Mouse (Mus musculus) neutrophil, adult 59 days (primary cell): Measurements from ENCODE around the gene Cdhr4. TPM values are rescaled to one million over a fixed set of nuclear protein-coding genes. Genes with fewer than 3 reads are reported as not detected.

Experiments used
- total RNA-seq, 2 experiments: library from RNA; stranded (reverse); gene quantifications; 1 replicate in 1 of 2; 2 replicates in 1 of 2; pipeline ENCODE4 v1.2.4; 2023

Cdhr4 gene
- under 1 TPM in 1 of 2 experiments, not detected in 1; 0.42 TPM for total RNA-seq

GRCm38 (mm10) chr9:107992197-107992596, at the start of gene Cdhr4:
Cdhr4 (plus strand) TSS chr9:107992497.

GRCm38 (mm10) chr9:107949922-107950235, 42.4 kb upstream of the Cdhr4 start, which contains the start of gene Traip:
Traip (plus strand) TSS chr9:107950136.

GRCm38 (mm10) chr9:107975399-107976386, 16.6 kb upstream of the Cdhr4 start, which contains the start of gene Uba7:
Uba7 (plus strand) TSS chr9:107975505.

DNA sequence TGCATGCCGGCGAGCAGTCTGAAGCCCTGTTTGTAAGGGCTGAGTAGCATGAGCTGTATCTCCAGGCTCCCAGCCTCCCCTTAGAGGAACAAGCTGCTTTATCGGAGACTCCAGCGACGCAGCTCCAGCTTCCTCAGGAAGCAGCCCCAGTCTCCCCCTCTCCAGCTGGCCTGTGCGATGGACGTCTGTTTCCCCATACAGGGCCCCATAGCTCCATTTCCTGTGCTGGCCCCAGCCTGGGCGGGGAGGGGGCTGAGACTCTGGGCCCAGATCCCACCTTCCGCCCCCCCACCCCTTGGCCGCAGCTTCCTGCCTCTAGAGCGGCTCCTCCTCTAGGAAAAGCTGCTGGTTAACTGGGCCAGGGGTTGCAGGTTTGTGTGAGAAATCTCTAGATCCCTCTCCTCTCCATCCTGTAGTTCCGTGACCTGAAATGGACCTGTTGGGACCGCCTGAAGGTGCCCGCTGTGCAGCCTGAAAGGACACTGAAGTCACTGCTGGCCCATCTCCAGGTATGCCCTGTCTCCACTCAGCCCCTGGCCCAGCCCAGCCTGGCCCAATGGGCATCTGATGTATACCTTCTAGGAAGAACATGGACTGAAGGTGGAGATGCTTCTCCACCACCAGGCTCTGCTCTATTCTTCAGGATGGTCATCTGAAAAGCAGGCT, 9.5 kb upstream of the Cdhr4 start, which contains the start of gene Gm20661:
Gene Gm20661 (plus strand): TSS at position 378 of the 666 bp plus-strand sequence.

GRCm38 (mm10) chr9:107985131-107986119, 6.9 kb upstream of the Cdhr4 start, which contains the start of gene Inka1:
Inka1 (minus strand) TSS chr9:107985879.

GRCm38 (mm10) chr9:107996049-107996448, 3.8 kb downstream of the Cdhr4 start, which contains the start of gene Gm20662:
Gm20662 (plus strand) TSS chr9:107996349.

GRCm38 (mm10) chr9:108001922-108002770, 9.8 kb downstream of the Cdhr4 start, which contains the start of gene Ip6k1:
Ip6k1 (plus strand) TSS chr9:108002501.

GRCm38 (mm10) chr9:108049016-108049455, 56.7 kb downstream of the Cdhr4 start, which contains the start of gene Gmppb:
Gmppb (plus strand) TSS chr9:108049242.

Other genes starting within 250 kb of the Cdhr4 start
- gene Rbm5, start 221.5 kb upstream of the Cdhr4 start, total RNA-seq, result 100 to 1,000 TPM; 165 to 173 TPM
- gene Rbm6, start 119.3 kb upstream of the Cdhr4 start, total RNA-seq, result 10 to 100 TPM; 57.7 to 60.7 TPM
- gene Mon1a, start 104.3 kb upstream of the Cdhr4 start, total RNA-seq, result 10 to 100 TPM in 1 of 2 experiments, 1 to 10 TPM in 1; 9.4 to 11.4 TPM
- gene Mst1r, start 85.6 kb upstream of the Cdhr4 start, total RNA-seq, result 1 to 10 TPM; 1.1 to 3.0 TPM
- gene Actl11, start 64.0 kb upstream of the Cdhr4 start, total RNA-seq, result not detected
- not detected for gene Camkv, start 56.8 kb upstream of the Cdhr4 start, total RNA-seq
- gene Traip, start 42.4 kb upstream of the Cdhr4 start, total RNA-seq, result 10 to 100 TPM; 13.2 to 15.8 TPM
- gene Uba7, start 17.0 kb upstream of the Cdhr4 start, total RNA-seq, result 10 to 100 TPM; 69.2 to 70.8 TPM
- not detected for gene Gm20661, start 9.4 kb upstream of the Cdhr4 start, total RNA-seq
- 1 to 10 TPM; 1.9 to 3.2 TPM for gene Inka1, start 6.6 kb upstream of the Cdhr4 start, total RNA-seq
- not detected for gene Gm20662, start 3.9 kb downstream of the Cdhr4 start, total RNA-seq
- 100 to 1,000 TPM; 111 to 126 TPM for gene Ip6k1, start 10.0 kb downstream of the Cdhr4 start, total RNA-seq
- 10 to 100 TPM; 20.3 to 21.2 TPM for gene Gmppb, start 56.7 kb downstream of the Cdhr4 start, total RNA-seq
- 1 to 10 TPM; 3.6 to 4.7 TPM for gene Amigo3, start 60.7 kb downstream of the Cdhr4 start, total RNA-seq
- gene Mst1, start 87.9 kb downstream of the Cdhr4 start, total RNA-seq, result under 1 TPM in 1 of 2 experiments, not detected in 1; 0.20 TPM
- gene Rnf123, start 90.8 kb downstream of the Cdhr4 start, total RNA-seq, result 10 to 100 TPM; 61.5 to 70.0 TPM
- gene Apeh, start 102.1 kb downstream of the Cdhr4 start, total RNA-seq, result 10 to 100 TPM; 43.3 to 53.5 TPM
- gene Bsn, start 197.9 kb downstream of the Cdhr4 start, total RNA-seq, result under 1 TPM; 0.68 to 0.82 TPM